Mouse (Mus musculus): Measurements from ENCODE around the gene Zfpm1. TPM values are rescaled to one million over a fixed set of nuclear protein-coding genes. Genes with fewer than 3 reads are reported as not detected.

The Zfpm1 gene
- 22.7 and 26.5 TPM in 2 replicates for polyA plus RNA-seq (2014; fragmentation: Nextera tagmentation; extraction: Ambion mirVana)

GRCm38 (mm10) chr8:122282035-122282358 lies at the start of gene Zfpm1:
Gene Zfpm1 (plus strand): TSS chr8:122282141.
- H3K9ac ChIP-seq (ENCODE audit: low read depth, low read length): peak within 1 kb of the TSS; percentile 99
- DNase-seq (ENCODE audit: low spot score) (no peak), ATAC-seq (replicated peaks; ENCODE audit: low FRiP score) (no peak)
- no peaks in the 10 kb centered on the region for H3K27me3 ChIP-seq (replicated peaks; ENCODE audit: control insufficient read depth, insufficient read depth, low read length)
- no peaks in the 10 kb centered on the region for H3K9me3 ChIP-seq (ENCODE audit: control insufficient read depth, low read length)
- under 1% methylated on average over 59 of the region's 60 CpGs for WGBS
- peaks cover 45% of the 10 kb centered on the region for H3K4me1 ChIP-seq (replicated peaks; ENCODE audit: control insufficient read depth, insufficient read depth, low read length)
- H3K27ac ChIP-seq (ENCODE audit: low read depth, low read length): peak within 1 kb of the TSS; percentile 99
- peak within 1 kb of the TSS; percentile 99 for H3K4me3 ChIP-seq (ENCODE audit: low read depth, low read length)
- peak within 1 kb of the TSS; percentile 97 for H3K4me2 ChIP-seq
- H3K36me3 ChIP-seq (ENCODE audit: control insufficient read depth, insufficient read depth, low read length): no peaks in the 10 kb centered on the region; the same call in 1 of the 2 replicates

DNA sequence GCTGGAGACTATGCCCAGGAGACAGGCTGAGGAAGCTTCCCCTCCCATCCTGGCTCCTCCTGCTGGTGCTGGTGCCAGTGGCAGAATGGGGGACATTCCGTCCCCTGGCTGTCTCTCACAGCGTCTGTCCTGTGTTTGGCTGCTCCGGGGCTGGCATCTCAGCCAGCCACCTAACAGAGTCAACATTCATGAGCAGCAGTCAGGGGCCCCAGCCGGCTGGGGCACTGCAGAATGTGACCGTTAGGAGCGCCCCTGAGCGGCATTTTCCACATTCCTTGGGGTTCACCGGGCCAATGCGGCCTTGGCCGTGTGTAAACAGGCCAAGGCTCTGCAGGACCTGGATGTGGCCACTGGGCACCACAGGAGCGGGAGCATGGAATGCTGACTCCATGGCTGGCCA lies 47.9 kb upstream of the Zfpm1 start:
- H3K4me3 ChIP-seq (ENCODE audit: low read depth, low read length): no peak overlapping the region
- H3K9me3 ChIP-seq (ENCODE audit: control insufficient read depth, low read length): no peaks in the 10 kb centered on the region
- H3K9ac ChIP-seq (ENCODE audit: low read depth, low read length): no peak overlapping the region
- H3K36me3 ChIP-seq (ENCODE audit: control insufficient read depth, insufficient read depth, low read length): no peaks in the 10 kb centered on the region
- no peak overlapping the region for H3K27ac ChIP-seq (ENCODE audit: low read depth, low read length)
- ATAC-seq (replicated peaks; ENCODE audit: low FRiP score) (no peak), DNase-seq (ENCODE audit: low spot score) (no peak)
- H3K27me3 ChIP-seq (replicated peaks; ENCODE audit: control insufficient read depth, insufficient read depth, low read length): peaks cover 51% of the 10 kb centered on the region
- H3K4me1 ChIP-seq (replicated peaks; ENCODE audit: control insufficient read depth, insufficient read depth, low read length): peaks cover 2% of the 10 kb centered on the region; the same call in 1 of the 2 replicates
- 39% methylated on average over 11 of the region's 11 CpGs for WGBS
- H3K4me2 ChIP-seq: no peak overlapping the region

- H3K27me3 ChIP-seq (replicated peaks; ENCODE audit: control insufficient read depth, insufficient read depth, low read length): peaks cover 26% of the 10 kb centered on the region
- H3K4me3 ChIP-seq (ENCODE audit: low read depth, low read length): no peak overlapping the region
- no peaks in the 10 kb centered on the region for H3K4me1 ChIP-seq (replicated peaks; ENCODE audit: control insufficient read depth, insufficient read depth, low read length)
- 79% methylated on average over 3 of the region's 3 CpGs for WGBS
- H3K9ac ChIP-seq (ENCODE audit: low read depth, low read length): no peak overlapping the region
- no peaks in the 10 kb centered on the region for H3K36me3 ChIP-seq (ENCODE audit: control insufficient read depth, insufficient read depth, low read length)
- no peak overlapping the region for H3K4me2 ChIP-seq
- DNase-seq (ENCODE audit: low spot score) (no peak), ATAC-seq (replicated peaks; ENCODE audit: low FRiP score) (no peak)
- H3K27ac ChIP-seq (ENCODE audit: low read depth, low read length): no peak overlapping the region
- H3K9me3 ChIP-seq (ENCODE audit: control insufficient read depth, low read length): no peaks in the 10 kb centered on the region
Observed at GRCm38 (mm10) chr8:122236521-122236920, 45.4 kb upstream of the Zfpm1 start.

DNA sequence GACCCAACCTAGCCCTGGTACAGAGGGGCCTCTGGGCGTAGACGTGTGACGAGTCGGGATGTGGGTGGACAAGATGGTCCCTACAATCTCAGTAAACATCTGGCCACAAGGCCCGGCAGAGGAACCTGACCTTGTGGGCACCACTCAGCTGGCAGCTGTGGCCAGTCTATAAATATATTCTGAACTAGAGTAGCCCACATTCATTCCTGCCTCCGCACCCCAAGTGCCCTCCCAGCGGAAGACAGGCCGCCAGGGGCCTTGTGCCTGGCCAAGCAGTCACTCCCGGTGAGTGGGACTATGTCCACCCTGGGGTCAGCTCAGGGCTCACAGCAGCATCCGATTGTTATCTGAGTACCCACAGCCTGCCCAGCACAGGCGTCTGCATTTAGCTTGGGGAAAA lies 43.7 kb upstream of the Zfpm1 start:
- Histone ChIP-seq H3K9me3 (ENCODE audit: control insufficient read depth, low read length) (no peaks in the 10 kb centered on the region), H3K27me3 (replicated peaks; ENCODE audit: control insufficient read depth, insufficient read depth, low read length) (peaks cover 9% of the 10 kb centered on the region; the same call in 1 of the 2 replicates), H3K36me3 (ENCODE audit: control insufficient read depth, insufficient read depth, low read length) (no peaks in the 10 kb centered on the region), H3K27ac (ENCODE audit: low read depth, low read length) (no peak overlapping the region), H3K9ac (ENCODE audit: low read depth, low read length) (no peak overlapping the region), H3K4me3 (ENCODE audit: low read depth, low read length) (no peak overlapping the region), H3K4me2 (no peak overlapping the region), H3K4me1 (replicated peaks; ENCODE audit: control insufficient read depth, insufficient read depth, low read length) (no peaks in the 10 kb centered on the region)
- DNase-seq (ENCODE audit: low spot score) (no peak), ATAC-seq (replicated peaks; ENCODE audit: low FRiP score) (no peak)
- WGBS: 67% methylated on average over 11 of the region's 11 CpGs

- no peaks in the 10 kb centered on the region for H3K36me3 ChIP-seq (ENCODE audit: control insufficient read depth, insufficient read depth, low read length)
- no peak overlapping the region for H3K9ac ChIP-seq (ENCODE audit: low read depth, low read length)
- ATAC-seq (replicated peaks; ENCODE audit: low FRiP score) (no peak), DNase-seq (ENCODE audit: low spot score) (no peak)
- no peak overlapping the region for H3K4me3 ChIP-seq (ENCODE audit: low read depth, low read length)
- 0 out of 2 replicates have a peak, but pooled peaks cover 8% of the 10 kb centered on the region for H3K27me3 ChIP-seq (replicated peaks; ENCODE audit: control insufficient read depth, insufficient read depth, low read length)
- no peaks in the 10 kb centered on the region for H3K4me1 ChIP-seq (replicated peaks; ENCODE audit: control insufficient read depth, insufficient read depth, low read length)
- H3K4me2 ChIP-seq: no peak overlapping the region
- H3K9me3 ChIP-seq (ENCODE audit: control insufficient read depth, low read length): no peaks in the 10 kb centered on the region
- WGBS: 63% methylated on average over 8 of the region's 8 CpGs
- no peak overlapping the region for H3K27ac ChIP-seq (ENCODE audit: low read depth, low read length)
Observed at GRCm38 (mm10) chr8:122238731-122239130, 43.2 kb upstream of the Zfpm1 start.

GRCm38 (mm10) chr8:122240241-122241026 lies 41.5 kb upstream of the Zfpm1 start:
- ATAC-seq (replicated peaks; ENCODE audit: low FRiP score): no peak
- 85% methylated on average over 16 of the region's 16 CpGs for WGBS
- H3K9me3 ChIP-seq (ENCODE audit: control insufficient read depth, low read length): no peaks in the 10 kb centered on the region
- no peak overlapping the region for H3K4me3 ChIP-seq (ENCODE audit: low read depth, low read length)
- no peak for DNase-seq (ENCODE audit: low spot score)
- no peaks in the 10 kb centered on the region for H3K36me3 ChIP-seq (ENCODE audit: control insufficient read depth, insufficient read depth, low read length)
- H3K4me2 ChIP-seq: no peak overlapping the region
- no peaks in the 10 kb centered on the region for H3K4me1 ChIP-seq (replicated peaks; ENCODE audit: control insufficient read depth, insufficient read depth, low read length)
- H3K9ac ChIP-seq (ENCODE audit: low read depth, low read length): no peak overlapping the region
- H3K27me3 ChIP-seq (replicated peaks; ENCODE audit: control insufficient read depth, insufficient read depth, low read length): 0 out of 2 replicates have a peak, but pooled peaks cover 10% of the 10 kb centered on the region
- no peak overlapping the region for H3K27ac ChIP-seq (ENCODE audit: low read depth, low read length)

DNA sequence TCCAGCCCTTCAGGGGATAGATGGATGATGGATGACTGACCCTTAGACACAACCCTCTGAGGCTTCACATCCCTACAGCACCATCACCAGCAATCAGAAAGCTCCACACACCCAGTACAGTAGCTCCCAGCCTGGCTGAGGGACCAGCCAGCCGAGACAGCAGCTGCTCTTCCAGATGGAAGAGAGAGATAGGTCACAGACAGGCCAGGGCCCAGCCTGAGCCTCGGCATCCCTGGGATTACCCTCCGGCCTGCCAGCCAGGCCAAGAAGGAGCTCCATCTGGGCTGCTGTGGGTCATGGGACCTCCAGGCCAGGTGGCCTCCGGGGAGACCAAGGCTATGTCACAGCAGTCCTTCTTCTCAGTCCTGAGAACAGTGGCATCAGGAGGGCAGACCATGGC lies 38.6 kb upstream of the Zfpm1 start:
- no peaks in the 10 kb centered on the region for H3K36me3 ChIP-seq (ENCODE audit: control insufficient read depth, insufficient read depth, low read length)
- no peak overlapping the region for H3K4me3 ChIP-seq (ENCODE audit: low read depth, low read length)
- ATAC-seq (replicated peaks; ENCODE audit: low FRiP score) (no peak), DNase-seq (ENCODE audit: low spot score) (no peak)
- H3K27ac ChIP-seq (ENCODE audit: low read depth, low read length): no peak overlapping the region
- no peak overlapping the region for H3K9ac ChIP-seq (ENCODE audit: low read depth, low read length)
- H3K4me1 ChIP-seq (replicated peaks; ENCODE audit: control insufficient read depth, insufficient read depth, low read length): peaks cover 5% of the 10 kb centered on the region; the same call in 1 of the 2 replicates
- no peaks in the 10 kb centered on the region for H3K9me3 ChIP-seq (ENCODE audit: control insufficient read depth, low read length)
- H3K4me2 ChIP-seq: no peak overlapping the region
- peaks cover 2% of the 10 kb centered on the region; the same call in 1 of the 2 replicates for H3K27me3 ChIP-seq (replicated peaks; ENCODE audit: control insufficient read depth, insufficient read depth, low read length)
- WGBS: 53% methylated on average over 4 of the region's 4 CpGs

GRCm38 (mm10) chr8:122245161-122245560 lies 36.8 kb upstream of the Zfpm1 start:
- peaks cover 2% of the 10 kb centered on the region; the same call in 1 of the 2 replicates for H3K27me3 ChIP-seq (replicated peaks; ENCODE audit: control insufficient read depth, insufficient read depth, low read length)
- H3K4me1 ChIP-seq (replicated peaks; ENCODE audit: control insufficient read depth, insufficient read depth, low read length): peaks cover 5% of the 10 kb centered on the region; the same call in 1 of the 2 replicates
- no peak overlapping the region for H3K27ac ChIP-seq (ENCODE audit: low read depth, low read length)
- H3K4me3 ChIP-seq (ENCODE audit: low read depth, low read length): no peak overlapping the region
- H3K9me3 ChIP-seq (ENCODE audit: control insufficient read depth, low read length): no peaks in the 10 kb centered on the region
- DNase-seq (ENCODE audit: low spot score) (no peak), ATAC-seq (replicated peaks; ENCODE audit: low FRiP score) (no peak)
- no peaks in the 10 kb centered on the region for H3K36me3 ChIP-seq (ENCODE audit: control insufficient read depth, insufficient read depth, low read length)
- H3K4me2 ChIP-seq: no peak overlapping the region
- no peak overlapping the region for H3K9ac ChIP-seq (ENCODE audit: low read depth, low read length)
- WGBS: 75% methylated on average over 6 of the region's 6 CpGs

Data from liver, embryonic 11.5 days (tissue).